Mouse (Mus musculus) CD8-positive naive resting alpha-beta T cell, adult 57 days (primary cell): ENCODE data around the gene Cdkn1a. TPM values are rescaled to one million over a fixed set of nuclear protein-coding genes. Genes with fewer than 3 reads are reported as not detected.

ENCODE experiments used
- total RNA-seq: library from RNA; stranded (reverse); gene quantifications from one replicate; pipeline ENCODE4 v1.2.4, GENCODE M21; 2023

The Cdkn1a gene
- 4.3 TPM for total RNA-seq

DNA sequence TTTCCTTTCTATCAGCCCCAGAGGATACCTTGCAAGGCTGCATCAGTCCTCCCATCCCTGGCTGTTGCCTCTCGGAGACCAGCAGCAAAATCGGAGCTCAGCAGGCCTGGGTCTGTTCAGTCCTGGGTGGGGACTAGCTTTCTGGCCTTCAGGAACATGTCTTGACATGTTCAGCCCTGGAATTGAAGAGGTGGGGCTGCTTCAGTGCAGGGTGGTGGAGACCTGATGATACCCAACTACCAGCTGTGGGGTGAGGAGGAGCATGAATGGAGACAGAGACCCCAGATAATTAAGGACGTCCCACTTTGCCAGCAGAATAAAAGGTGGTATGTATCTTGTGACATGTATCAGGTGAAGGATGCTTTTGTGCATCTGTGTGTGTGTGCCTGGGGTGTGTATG, at the start of gene Cdkn1a:
TSS of gene Cdkn1a (plus strand) at position 201 of the 400 bp plus-strand sequence.

DNA sequence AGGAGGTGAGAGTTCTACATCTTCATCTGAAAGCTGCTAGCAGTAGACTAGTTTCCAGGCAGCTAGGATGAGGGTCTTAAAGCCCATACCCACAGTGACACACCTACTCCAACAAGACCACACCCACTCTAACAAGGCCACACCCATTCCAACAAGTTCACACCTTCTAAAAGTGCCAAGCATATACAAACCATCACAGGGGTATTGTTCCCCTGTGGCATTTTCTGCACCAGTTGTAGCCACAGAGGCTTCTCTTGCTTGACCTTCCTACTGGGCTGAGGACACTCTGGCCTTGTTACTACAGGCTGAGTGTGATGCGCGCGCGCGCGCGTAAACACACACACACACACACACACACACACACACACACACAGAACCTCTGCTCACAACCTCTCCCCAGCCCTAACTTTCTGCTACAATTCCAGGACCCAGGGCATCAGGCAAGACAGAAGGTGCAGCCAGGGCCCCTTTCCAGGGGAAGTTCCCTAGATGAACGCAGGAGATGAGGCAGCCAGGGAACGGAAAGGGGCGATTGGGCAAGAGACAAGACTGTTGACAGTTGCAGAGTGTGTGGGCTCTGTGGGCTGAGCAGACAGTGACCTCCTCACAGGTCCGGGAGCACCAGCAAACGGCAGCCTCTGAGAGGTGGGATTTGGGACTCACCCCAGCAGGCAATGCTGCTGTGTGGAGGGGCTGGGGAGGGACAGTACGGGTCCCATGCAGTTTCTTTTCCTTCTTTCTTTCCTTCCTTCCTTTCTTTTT, 23.0 kb downstream of the Cdkn1a start, which contains the start of gene Rab44:
TSS of gene Rab44 (plus strand) at position 555 of the 762 bp plus-strand sequence.

Other genes starting within 250 kb of the Cdkn1a start
- not detected for gene Pnpla1, start 232.6 kb upstream of the Cdkn1a start, total RNA-seq
- gene 4930539E08Rik, start 175.7 kb upstream of the Cdkn1a start, total RNA-seq: 0.64 TPM
- gene Pxt1, start 147.1 kb upstream of the Cdkn1a start, total RNA-seq: not detected
- 47.9 TPM for gene Kctd20, start 139.0 kb upstream of the Cdkn1a start, total RNA-seq
- gene Stk38, start 83.0 kb upstream of the Cdkn1a start, total RNA-seq: 508 TPM
- 473 TPM for gene Srsf3, start 58.3 kb upstream of the Cdkn1a start, total RNA-seq
- gene Rab44, start 23.2 kb downstream of the Cdkn1a start, total RNA-seq: 0.18 TPM
- gene Cpne5, start 147.2 kb downstream of the Cdkn1a start, total RNA-seq: 0.21 TPM
- 12.6 TPM for gene Ppil1, start 173.2 kb downstream of the Cdkn1a start, total RNA-seq
- 49.3 TPM for gene BC004004, start 177.8 kb downstream of the Cdkn1a start, total RNA-seq
- 0.52 TPM for gene Pi16, start 226.7 kb downstream of the Cdkn1a start, total RNA-seq